Mouse (Mus musculus) thymus, postnatal 25 days (tissue): ENCODE measurements around the gene Dync1i2.

Experiments used
- DNase-seq: peaks from one replicate; pipeline ENCODE4 v3.0.0; 2022

Gene Dync1i2

GRCm38 (mm10) chr2:71275734-71276133 is 64.2 kb downstream of the Dync1i2 start:
- DNase-seq: no peak

GRCm38 (mm10) chr2:71278791-71279775 is 67.6 kb downstream of the Dync1i2 start:
- DNase-seq: no peak

DNA sequence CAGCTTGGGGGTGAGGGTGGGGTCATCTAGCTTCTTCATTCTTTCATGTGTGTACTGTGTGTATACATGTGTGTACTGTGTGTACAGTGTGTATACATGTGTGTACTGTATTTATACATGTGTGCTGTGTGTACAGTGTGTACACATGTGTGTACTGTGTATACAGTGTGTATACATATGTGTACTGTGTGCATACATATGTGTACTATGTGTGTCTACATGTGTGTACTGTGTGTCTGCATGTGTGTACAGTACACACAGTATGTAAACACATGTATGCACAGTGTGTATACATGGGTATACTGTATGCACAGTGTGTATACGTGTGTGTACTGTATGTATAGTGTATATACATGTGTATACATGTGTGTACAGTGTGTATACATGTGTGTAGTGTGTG is 70.5 kb downstream of the Dync1i2 start:
- DNase-seq: no peak

DNA sequence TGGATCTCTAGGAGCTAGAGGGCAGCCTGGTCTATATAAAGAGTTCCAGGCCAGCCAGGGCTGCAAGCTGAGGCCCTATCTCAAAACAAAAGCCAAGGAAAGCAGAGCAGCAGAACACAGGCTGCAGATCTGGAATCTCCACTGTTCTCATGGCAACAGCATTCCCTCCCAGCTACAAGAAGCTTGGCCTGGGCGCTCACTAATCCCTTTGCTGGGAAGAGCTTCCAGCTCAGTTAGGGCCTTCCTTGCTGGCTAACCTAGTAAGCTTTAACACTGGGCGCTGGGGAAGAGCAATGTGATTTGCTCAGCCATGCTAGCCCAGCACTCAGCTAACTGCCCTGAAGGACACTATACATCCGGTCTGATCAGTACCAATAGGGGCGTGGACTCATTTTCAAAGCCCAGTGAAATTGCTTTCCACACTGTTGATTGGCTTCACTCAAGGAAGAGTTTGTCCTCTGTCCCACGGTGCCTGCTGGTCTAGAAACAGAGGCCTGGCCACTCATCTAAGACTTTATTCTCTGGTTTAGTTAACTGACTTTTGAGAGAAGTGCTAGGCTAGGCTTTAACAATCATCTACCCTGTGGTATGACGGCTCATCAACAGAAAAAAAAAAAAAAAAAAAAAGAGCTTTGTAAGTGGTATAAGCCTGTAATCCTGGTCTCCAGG is 78.7 kb downstream of the Dync1i2 start:
- no peak for DNase-seq

GRCm38 (mm10) chr2:71291566-71291965 is 80.1 kb downstream of the Dync1i2 start:
- no peak for DNase-seq

DNA sequence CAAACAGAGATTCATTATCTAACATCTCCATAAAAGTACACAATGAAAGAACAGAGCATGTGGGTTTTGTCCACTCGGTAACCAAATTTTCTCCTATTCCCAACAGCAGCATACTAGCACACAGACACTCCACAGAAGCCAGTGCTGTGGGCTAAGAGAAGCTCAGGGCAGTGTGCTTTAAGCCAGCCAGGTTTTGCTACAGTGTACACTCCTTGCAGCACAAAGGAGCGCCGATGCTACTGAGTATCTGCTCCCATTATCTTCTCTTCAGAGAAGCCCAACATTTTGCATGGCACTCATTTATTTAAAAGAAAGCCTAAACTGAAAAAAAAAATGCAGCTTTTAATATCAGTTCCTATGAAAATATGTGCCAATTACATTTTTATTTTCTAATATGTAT is 82.5 kb downstream of the Dync1i2 start:
- no peak for DNase-seq

DNA sequence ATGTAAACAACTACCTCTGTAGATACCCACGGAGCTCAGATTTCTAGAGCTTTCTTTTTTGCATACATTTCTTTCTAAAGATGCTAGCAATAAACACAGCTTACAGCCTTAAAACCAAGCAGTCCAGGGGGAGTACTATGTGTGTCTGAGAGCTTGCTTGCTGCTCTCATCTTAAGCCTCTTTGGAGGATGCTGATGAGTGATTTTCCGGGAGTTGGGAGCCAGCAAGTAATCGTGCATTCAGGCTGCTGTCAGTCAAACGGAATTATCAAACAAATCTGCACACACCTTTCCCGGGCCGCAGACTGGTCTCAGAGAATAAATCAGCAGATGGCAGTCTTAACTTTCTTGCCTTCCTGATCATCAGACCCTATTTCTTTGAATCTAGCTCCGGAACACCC is 83.0 kb downstream of the Dync1i2 start:
- DNase-seq: no peak

DNA sequence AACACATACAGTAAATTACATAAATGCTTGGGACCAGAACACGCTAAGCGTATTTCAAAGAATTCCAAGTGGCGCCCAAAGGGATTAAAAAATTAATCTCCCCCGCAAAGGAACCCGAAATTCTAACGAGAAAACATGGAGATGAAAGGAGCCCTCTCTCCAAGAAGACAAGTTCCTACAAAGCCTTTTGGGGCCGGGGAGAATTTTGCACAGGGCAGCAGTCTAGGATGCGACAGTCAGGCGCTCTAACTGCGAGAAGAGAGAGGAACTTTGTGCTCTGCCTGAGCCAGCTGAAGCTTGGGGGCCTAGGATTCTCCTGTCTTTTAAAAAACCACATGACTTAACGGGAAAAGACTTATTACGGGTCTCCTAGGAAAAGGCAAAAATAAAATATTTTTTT is 84.3 kb downstream of the Dync1i2 start:
- DNase-seq: no peak

- DNase-seq: no peak
Observed at GRCm38 (mm10) chr2:71297501-71297900, 86.0 kb downstream of the Dync1i2 start.

DNA sequence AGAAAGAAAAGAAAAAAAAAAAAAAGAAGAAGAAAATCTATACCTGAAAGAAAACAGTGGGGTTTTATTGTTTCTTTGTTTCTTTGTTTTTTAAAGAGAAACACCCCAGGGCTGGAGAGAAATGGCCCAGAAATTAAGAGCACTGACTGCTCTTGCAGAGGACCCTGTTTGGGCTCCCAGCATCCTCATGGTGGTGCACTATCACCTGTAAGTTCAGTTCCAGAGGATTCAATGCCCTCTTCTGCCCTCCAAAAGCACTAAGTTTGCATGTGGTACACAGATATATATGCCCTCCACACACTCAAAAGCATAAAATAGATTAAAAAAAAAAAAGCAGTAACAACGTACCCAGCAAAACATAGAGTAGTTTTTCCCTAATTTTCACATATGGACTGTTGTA is 87.2 kb downstream of the Dync1i2 start:
- DNase-seq: peak; percentile 30

GRCm38 (mm10) chr2:71302156-71302663 is 90.7 kb downstream of the Dync1i2 start:
- DNase-seq: no peak

- DNase-seq: no peak
Observed at GRCm38 (mm10) chr2:71303221-71303620, 91.7 kb downstream of the Dync1i2 start.

DNA sequence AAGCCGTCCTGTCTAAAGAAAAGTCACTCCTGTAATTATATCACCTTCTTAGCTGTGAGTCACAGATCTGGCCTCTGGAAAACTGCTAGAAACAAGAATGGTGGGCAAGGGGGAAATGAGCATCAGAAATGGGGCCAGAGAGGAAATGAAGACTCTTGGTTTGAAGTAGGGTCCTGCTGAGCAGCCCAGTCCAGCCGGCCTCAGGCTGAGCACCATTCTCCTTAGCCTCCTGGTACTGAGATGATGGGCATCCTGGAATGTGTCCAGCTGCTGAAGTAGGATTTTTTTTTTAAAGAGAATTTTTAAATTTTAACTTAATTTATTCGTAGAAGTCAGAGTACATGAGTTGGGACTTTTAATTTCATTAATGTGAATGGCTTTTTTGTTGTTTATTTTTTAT is 93.3 kb downstream of the Dync1i2 start:
- DNase-seq: no peak

- DNase-seq: no peak
Observed at GRCm38 (mm10) chr2:71306357-71306756, 94.9 kb downstream of the Dync1i2 start.

GRCm38 (mm10) chr2:71309726-71310125 is 98.2 kb downstream of the Dync1i2 start:
- DNase-seq: no peak

GRCm38 (mm10) chr2:71312067-71312466 is 100.6 kb downstream of the Dync1i2 start:
- DNase-seq: no peak
